Mouse (Mus musculus): ENCODE data around the gene Pax7.

- TF ChIP-seq POLR2A (IDR thresholded peaks at IDR 0.05; ENCODE audit: low read depth, low read length) (no peak), CTCF (IDR thresholded peaks at IDR 0.05; ENCODE audit: extremely low read depth, insufficient read length, insufficient replicate concordance, low read depth, low read length) (no peak)
These were observed 2.5 kb downstream of the Pax7 start for GRCm38 (mm10) chr4:139830581-139831387.
